8 mouse cellular contexts compared by ENCODE assay signal in genomic region chr2:32235886-32236759, GRCm38 (mm10). TPM values are rescaled to one million over a fixed set of nuclear protein-coding genes. Genes with fewer than 3 reads are reported as not detected.
DNase-seq lines count a peak whose midpoint lies in the region; ATAC-seq and TF ChIP-seq lines count a peak whose summit lies in the region.

Pomt1 (plus strand) TSS chr2:32236590.

- peak within 1 kb of the TSS; percentile 58 to 82 (median 75) for H3K4me3 ChIP-seq in CH12.LX (replicated peaks in 1 of 3; ENCODE audit: low read depth in 2 of 3, low read length in 2 of 3, poor library complexity in 1 of 3)
- H3K4me3 ChIP-seq in forebrain, embryonic 12.5 days (replicated peaks), result peak within 1 kb of the TSS; percentile 69
- H3K4me3 ChIP-seq in heart, postnatal 0 days (ENCODE audit: low read depth, low read length), result peak within 1 kb of the TSS; percentile 68
- peak within 1 kb of the TSS; percentile 77 for H3K4me3 ChIP-seq in liver, embryonic 16.5 days (ENCODE audit: low read depth, low read length)
- peak within 1 kb of the TSS; percentile 66 for H3K4me3 ChIP-seq in neural tube, embryonic 13.5 days
- H3K4me3 ChIP-seq in testis, adult 2 months (ENCODE audit: control insufficient read depth, low read depth, low read length), result peak within 1 kb of the TSS; percentile 97

- peak; percentile 91 for ATAC-seq in forebrain, embryonic 12.5 days (ENCODE audit: low FRiP score)
- ATAC-seq in heart, postnatal 0 days (ENCODE audit: insufficient read depth, low read depth), result peak; percentile 88
- peak; percentile 92 for ATAC-seq in liver, embryonic 16.5 days (ENCODE audit: low read depth)
- ATAC-seq in neural tube, embryonic 13.5 days (ENCODE audit: low read depth), result peak; percentile 88

- peak within 1 kb of the TSS; percentile 82 for H3K27ac ChIP-seq in CH12.LX (ENCODE audit: insufficient read depth, low read depth)
- H3K27ac ChIP-seq in forebrain, embryonic 12.5 days, result peak within 1 kb of the TSS; percentile 89
- peak within 1 kb of the TSS; percentile 91 for H3K27ac ChIP-seq in heart, postnatal 0 days (ENCODE audit: low read depth)
- H3K27ac ChIP-seq in liver, embryonic 16.5 days (ENCODE audit: low read length), result peak within 1 kb of the TSS; percentile 81
- H3K27ac ChIP-seq in neural tube, embryonic 13.5 days (replicated peaks), result peak within 1 kb of the TSS; percentile 86
- peak within 1 kb of the TSS; percentile 99 for H3K27ac ChIP-seq in testis, adult 2 months (ENCODE audit: control insufficient read depth, insufficient read depth, low read depth, low read length)

- peak within 1 kb of the TSS; percentile 76 for H3K9ac ChIP-seq in CH12.LX (ENCODE audit: insufficient read depth, low read depth)
- H3K9ac ChIP-seq in forebrain, embryonic 12.5 days, result peak within 1 kb of the TSS; percentile 74
- H3K9ac ChIP-seq in heart, postnatal 0 days (replicated peaks; ENCODE audit: low read depth, low read length), result peak within 1 kb of the TSS; percentile 67
- H3K9ac ChIP-seq in liver, embryonic 16.5 days (ENCODE audit: low read depth, low read length), result peak within 1 kb of the TSS; percentile 83
- H3K9ac ChIP-seq in neural tube, embryonic 13.5 days, result peak within 1 kb of the TSS; percentile 83

- under 1% methylated on average over 54 of the region's 54 CpGs for WGBS in forebrain, embryonic 12.5 days
- under 1% methylated on average over 54 of the region's 54 CpGs for WGBS in heart, postnatal 0 days
- under 1% methylated on average over 54 of the region's 54 CpGs for WGBS in liver, embryonic 16.5 days (ENCODE audit: insufficient replicate concordance)
- WGBS in neural tube, embryonic 13.5 days, result under 1% methylated on average over 54 of the region's 54 CpGs

- H3K4me2 ChIP-seq in CH12.LX (ENCODE audit: insufficient read depth, low read depth, poor library complexity, severe bottlenecking), result peak within 1 kb of the TSS; percentile 59
- peak within 1 kb of the TSS; percentile 79 for H3K4me2 ChIP-seq in forebrain, embryonic 12.5 days
- peak within 1 kb of the TSS; percentile 94 for H3K4me2 ChIP-seq in heart, postnatal 0 days (ENCODE audit: low read depth, low read length)
- H3K4me2 ChIP-seq in liver, embryonic 16.5 days (ENCODE audit: low read depth, low read length), result peak within 1 kb of the TSS; percentile 94
- peak within 1 kb of the TSS; percentile 93 for H3K4me2 ChIP-seq in neural tube, embryonic 13.5 days

- peak; percentile 88 for TF ChIP-seq POLR2A in CH12.LX (IDR thresholded peaks at IDR 0.05; ENCODE audit: low read depth, low read length)
- peak; percentile 94 for TF ChIP-seq POLR2A in testis, adult 2 months (IDR thresholded peaks at IDR 0.05; ENCODE audit: control insufficient read depth, low read depth, low read length)

- no peaks in the 10 kb centered on the region for H3K27me3 ChIP-seq in CH12.LX (replicated peaks)
- H3K27me3 ChIP-seq in forebrain, embryonic 12.5 days, result no peaks in the 10 kb centered on the region
- H3K27me3 ChIP-seq in heart, postnatal 0 days (ENCODE audit: control insufficient read depth, insufficient read depth, low read length), result no peaks in the 10 kb centered on the region
- no peaks in the 10 kb centered on the region for H3K27me3 ChIP-seq in liver, embryonic 16.5 days (ENCODE audit: control insufficient read depth, insufficient read depth, low read depth, low read length)
- H3K27me3 ChIP-seq in neural tube, embryonic 13.5 days, result no peaks in the 10 kb centered on the region
- H3K27me3 ChIP-seq in testis, adult 2 months (ENCODE audit: control insufficient read depth, insufficient read depth, low read length), result no peaks in the 10 kb centered on the region

- no peaks in the 10 kb centered on the region for H3K9me3 ChIP-seq in CH12.LX (replicated peaks; ENCODE audit: low read length)
- no peaks in the 10 kb centered on the region for H3K9me3 ChIP-seq in forebrain, embryonic 12.5 days
- H3K9me3 ChIP-seq in heart, postnatal 0 days (replicated peaks; ENCODE audit: control insufficient read depth, low read length), result no peaks in the 10 kb centered on the region
- H3K9me3 ChIP-seq in liver, embryonic 16.5 days (replicated peaks; ENCODE audit: control insufficient read depth, low read length), result no peaks in the 10 kb centered on the region
- H3K9me3 ChIP-seq in neural tube, embryonic 13.5 days, result no peaks in the 10 kb centered on the region

- peaks cover 28 to 57% of the 10 kb centered on the region in 2 experiments for H3K36me3 ChIP-seq in CH12.LX (replicated peaks in 1 of 2; ENCODE audit: control insufficient read depth in 1 of 2, insufficient read depth in 1 of 2, low read length in 1 of 2)
- H3K36me3 ChIP-seq in forebrain, embryonic 12.5 days (replicated peaks), result peaks cover 44% of the 10 kb centered on the region
- H3K36me3 ChIP-seq in heart, postnatal 0 days (replicated peaks; ENCODE audit: control insufficient read depth, insufficient read depth, low read length), result peaks cover 32% of the 10 kb centered on the region
- H3K36me3 ChIP-seq in liver, embryonic 16.5 days (ENCODE audit: control insufficient read depth, insufficient read depth), result peaks cover 11% of the 10 kb centered on the region
- peaks cover 37% of the 10 kb centered on the region for H3K36me3 ChIP-seq in neural tube, embryonic 13.5 days
- H3K36me3 ChIP-seq in testis, adult 2 months (ENCODE audit: control insufficient read depth, insufficient read depth, low read length), result peaks cover 1% of the 10 kb centered on the region

- dilution Hi-C loops in CH12.LX (cut with MboI; ENCODE audit: extremely low pct_ligation_motif_present, extremely low pct_unique_long_range_greater_than_20kb, low sequenced_read_pairs), result no loop called here

- in situ Hi-C loops in CH12.LX (cut with MboI; ENCODE audit: low pct_ligation_motif_present, low pct_unique_long_range_greater_than_20kb, low sequenced_read_pairs), result no loop called here

- peaks cover 4 to 30% of the 10 kb centered on the region in 2 experiments; a peak in 2 of 4 replicates for H3K4me1 ChIP-seq in CH12.LX (ENCODE audit: control insufficient read depth in 1 of 2, insufficient read depth in 2 of 2)
- peaks cover 24% of the 10 kb centered on the region for H3K4me1 ChIP-seq in forebrain, embryonic 12.5 days
- peaks cover 15% of the 10 kb centered on the region for H3K4me1 ChIP-seq in heart, postnatal 0 days (ENCODE audit: control insufficient read depth, insufficient read depth)
- H3K4me1 ChIP-seq in liver, embryonic 16.5 days (ENCODE audit: control insufficient read depth, low read depth, low read length), result peaks cover 20% of the 10 kb centered on the region
- H3K4me1 ChIP-seq in neural tube, embryonic 13.5 days (replicated peaks), result peaks cover 30% of the 10 kb centered on the region
- H3K4me1 ChIP-seq in testis, adult 2 months (ENCODE audit: control insufficient read depth, insufficient read depth, low read length), result peaks cover 2% of the 10 kb centered on the region; the same call in 1 of the 2 replicates

- no peak for TF ChIP-seq EP300 in CH12.LX (IDR thresholded peaks at IDR 0.05; ENCODE audit: low read length)
- no peak for TF ChIP-seq EP300 in heart, postnatal 0 days (IDR thresholded peaks at IDR 0.05; ENCODE audit: low read depth)

- peak; percentile 93 for DNase-seq in CH12.LX (ENCODE audit: extremely low read depth)
- DNase-seq in c-Kit-positive CD71-positive TER-119-negative erythroid progenitor cells, embryonic 14.5 days (ENCODE audit: low read depth), result peak; percentile 92
- peak; percentile 97 for DNase-seq in heart, postnatal 0 days (ENCODE audit: low spot score)
- peak; percentile 92 to 95 for DNase-seq in kidney, postnatal 4 days

- no peak for TF ChIP-seq RAD21 in CH12.LX (IDR thresholded peaks at IDR 0.05; ENCODE audit: low read depth, low read length)

- peaks cover 2% of the 10 kb centered on the region; the same call in 1 of the 2 replicates for H3K79me2 ChIP-seq in CH12.LX (replicated peaks; ENCODE audit: control insufficient read depth, extremely low read depth, insufficient read depth, poor library complexity, severe bottlenecking)

- TF ChIP-seq CTCF in CH12.LX (conservative IDR thresholded peaks at IDR 0.05 in 1 of 2, IDR thresholded peaks at IDR 0.05 in 1 of 2; ENCODE audit: low read depth in 2 of 2, low read length in 2 of 2), result no peak
- TF ChIP-seq CTCF in heart, postnatal 0 days (IDR thresholded peaks at IDR 0.05; ENCODE audit: low read depth), result 0 out of 2 replicates have a peak, but pooled peaks have one; percentile 6
- no peak for TF ChIP-seq CTCF in testis, adult 2 months (IDR thresholded peaks at IDR 0.05; ENCODE audit: control insufficient read depth, insufficient read depth, insufficient replicate concordance, low read depth, low read length)

TF ChIP-seq in CH12.LX, 34 proteins besides CTCF, POLR2A, EP300 and RAD21 (continues in another document):
- TF ChIP-seq UBTF (IDR thresholded peaks at IDR 0.05; ENCODE audit: low read depth, low read length), result no peak
- TF ChIP-seq NRF1 (IDR thresholded peaks at IDR 0.05; ENCODE audit: low read depth, low read length), result peak; percentile 98
- TF ChIP-seq GABPA (IDR thresholded peaks at IDR 0.05; ENCODE audit: insufficient replicate concordance, low read depth, low read length), result no peak; the same call in 1 of the 2 replicates
- 0 out of 2 replicates have a peak, but pooled peaks have one; percentile 38 for TF ChIP-seq RCOR1 (conservative IDR thresholded peaks at IDR 0.05; ENCODE audit: low read depth, low read length)
- no peak for TF ChIP-seq ETS1 (conservative IDR thresholded peaks at IDR 0.05; ENCODE audit: low read depth, low read length)
- peak; percentile 69 for TF ChIP-seq MYC (IDR thresholded peaks at IDR 0.05; ENCODE audit: low read depth, low read length)
- no peak for TF ChIP-seq SMC3 (IDR thresholded peaks at IDR 0.05; ENCODE audit: low read depth, low read length)
- TF ChIP-seq MAFK (IDR thresholded peaks at IDR 0.05; ENCODE audit: insufficient replicate concordance, low read length), result no peak
- TF ChIP-seq JUN (IDR thresholded peaks at IDR 0.05; ENCODE audit: insufficient read depth, low read depth, low read length), result no peak
- TF ChIP-seq USF1 (IDR thresholded peaks at IDR 0.05; ENCODE audit: low read depth, low read length), result no peak
- peak; percentile 75; the same call in 1 of the 2 replicates for TF ChIP-seq MAZ (IDR thresholded peaks at IDR 0.05; ENCODE audit: low read depth, low read length)
- no peak for TF ChIP-seq ZC3H11A (IDR thresholded peaks at IDR 0.05; ENCODE audit: low read depth, low read length)
- TF ChIP-seq CHD1 (IDR thresholded peaks at IDR 0.05; ENCODE audit: low read depth, low read length), result no peak

RNA-seq across cellular contexts. Expression of gene Pomt1, which starts in this region (rescaled TPM):
- total RNA-seq in CH12.LX (2012; rRNA removed) (16.0 and 16.7 TPM in 2 replicates), CH12.LX (2014; rRNA removed) (12.3 and 13.6 TPM in 2 replicates)
- 13.1 and 16.0 TPM in 2 replicates for polyA plus RNA-seq in CH12.LX (2012; ENCODE audit: insufficient read length, low read depth)
- polyA plus RNA-seq in forebrain, embryonic 12.5 days (2016; fragmentation: Nextera tagmentation; extraction: Ambion mirVana), result 26.6 and 29.4 TPM in 2 replicates
- 19.8 and 21.4 TPM in 2 replicates for total RNA-seq in heart, postnatal 0 days (2014; rRNA removed; ENCODE audit: low replicate concordance)
- polyA plus RNA-seq in heart, postnatal 0 days (2015; fragmentation: Nextera tagmentation; extraction: Ambion mirVana), result 6.7 and 7.4 TPM in 2 replicates
- polyA plus RNA-seq in liver, embryonic 16.5 days (2015; fragmentation: Nextera tagmentation; extraction: Ambion mirVana), result 12.1 and 13.2 TPM in 2 replicates
- 25.8 and 25.9 TPM in 2 replicates for polyA plus RNA-seq in neural tube, embryonic 13.5 days (2015; fragmentation: Nextera tagmentation; extraction: Ambion mirVana)
- 185 and 204 TPM in 2 replicates for polyA plus RNA-seq in testis, adult 2 months (2012; rRNA removed)

Comparison
In these comparisons a context has a peak if more than half of its experiments do, and no peak if none do; other contexts are left out.
1. Peak in every context shown above with its lines: DNase-seq, ATAC-seq, H3K4me3 ChIP-seq and H3K27ac ChIP-seq.